Mouse (Mus musculus) layer of hippocampus, adult 8-10 months (tissue): Measurements from ENCODE around the gene Srgap3. TPM values are rescaled to one million over a fixed set of nuclear protein-coding genes. Genes with fewer than 3 reads are reported as not detected.
"Not testable (repeated sequence)": the region's sequence is repeated elsewhere in the genome, so short reads cannot be mapped to it uniquely, and the experiment has no call there.

Experiments
- DNase-seq, 2 experiments: peaks; one replicate each; pipeline ENCODE4 v3.0.0; 2022; ENCODE audit warnings: low spot score in 2 of 2
- total RNA-seq, 4 experiments: library from RNA; stranded (reverse); gene quantifications; 2 replicates each; pipeline ENCODE4 v1.2.4; 2022

Srgap3 gene
- total RNA-seq, 4 experiments from 2014 or later = 230 to 304 (median 268) TPM

DNA sequence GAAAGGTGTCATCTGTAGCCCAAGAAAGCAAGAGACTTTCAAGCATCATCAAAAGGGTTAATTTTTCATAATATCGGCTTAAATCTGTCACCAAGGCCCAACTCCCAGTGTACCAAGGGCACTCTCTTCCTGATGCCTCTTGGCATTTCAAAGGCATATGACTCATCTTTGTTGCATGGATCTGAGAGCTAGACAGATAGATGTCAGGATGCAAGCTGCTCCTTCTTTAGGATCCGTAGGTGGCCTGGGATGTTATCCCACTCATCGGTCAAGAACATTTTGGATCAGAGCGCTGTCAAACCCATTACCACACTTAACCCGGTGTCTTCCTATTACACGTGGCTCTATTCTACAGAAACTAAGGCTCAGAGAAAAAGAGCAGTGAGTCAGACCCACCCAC lies 192.1 kb downstream of the Srgap3 start:
- DNase-seq = no peak

GRCm38 (mm10) chr6:112752517-112752916 lies 194.5 kb downstream of the Srgap3 start:
- DNase-seq = no peak

DNA sequence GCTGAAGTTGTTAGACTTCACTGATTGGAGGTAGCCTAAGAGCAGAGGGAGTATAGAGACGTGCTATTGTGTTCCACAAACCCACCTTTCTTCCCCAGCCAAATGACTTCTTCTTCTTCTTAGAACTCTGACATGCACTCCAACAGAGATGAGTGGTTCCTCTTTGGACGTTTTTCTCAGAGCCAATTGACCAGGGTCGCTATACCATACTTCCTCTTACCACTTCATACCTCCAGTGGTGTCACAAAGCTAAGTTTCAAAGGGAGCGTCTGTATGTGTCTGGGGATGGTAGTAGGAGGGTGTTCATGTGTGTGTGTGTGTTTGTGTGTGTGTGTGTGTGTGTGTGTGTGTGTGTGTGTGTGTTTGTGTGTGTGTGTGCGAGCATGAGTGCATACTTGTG lies 195.1 kb downstream of the Srgap3 start:
- no peak for DNase-seq

GRCm38 (mm10) chr6:112742297-112742696 lies 204.8 kb downstream of the Srgap3 start:
- no peak for DNase-seq

DNA sequence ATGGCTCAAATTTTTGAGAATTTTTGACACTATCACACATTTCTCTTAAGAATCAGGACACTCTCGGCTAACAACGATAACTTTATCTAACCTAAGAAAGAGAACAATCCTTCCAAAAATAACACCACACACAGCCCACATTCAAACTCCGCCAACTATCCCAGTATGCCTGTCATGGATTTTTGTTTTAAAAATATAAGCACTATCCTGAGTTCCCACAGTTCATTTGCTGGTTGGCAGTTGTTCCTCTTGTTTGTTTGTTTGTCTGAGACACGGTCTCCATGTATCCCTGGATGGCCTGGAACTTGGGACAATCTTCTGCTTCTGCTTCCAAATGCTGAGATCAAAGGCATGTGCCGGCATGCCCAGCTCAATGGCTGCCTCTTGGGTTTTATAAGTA lies 205.3 kb downstream of the Srgap3 start:
- DNase-seq = no peak

DNA sequence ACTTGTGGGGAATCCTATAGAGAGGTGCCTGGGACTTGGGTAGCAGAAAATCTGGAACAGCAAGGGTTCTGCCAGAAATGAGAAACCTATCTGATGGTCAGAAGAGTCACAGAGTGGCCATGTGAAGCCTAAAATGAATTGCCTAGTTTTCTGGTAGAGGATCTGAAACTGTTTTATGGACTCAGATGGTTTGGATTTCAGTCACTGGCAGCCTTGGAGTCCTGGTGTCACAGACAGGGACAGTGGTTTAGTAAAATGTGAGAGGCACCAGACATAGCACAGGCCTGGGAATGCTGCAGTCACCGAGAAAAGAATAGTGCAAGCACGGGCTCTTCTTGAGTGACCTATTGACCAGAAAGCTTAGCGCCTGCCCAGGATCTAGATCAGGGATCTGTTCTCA lies 207.4 kb downstream of the Srgap3 start:
- no peak for DNase-seq

GRCm38 (mm10) chr6:112738924-112739323 lies 208.1 kb downstream of the Srgap3 start:
- peak; percentile 53 to 59 for DNase-seq

GRCm38 (mm10) chr6:112736471-112736870 lies 210.6 kb downstream of the Srgap3 start:
- DNase-seq = no peak

- no peak for DNase-seq
Measured at GRCm38 (mm10) chr6:112735054-112735453, 212.0 kb downstream of the Srgap3 start.

DNA sequence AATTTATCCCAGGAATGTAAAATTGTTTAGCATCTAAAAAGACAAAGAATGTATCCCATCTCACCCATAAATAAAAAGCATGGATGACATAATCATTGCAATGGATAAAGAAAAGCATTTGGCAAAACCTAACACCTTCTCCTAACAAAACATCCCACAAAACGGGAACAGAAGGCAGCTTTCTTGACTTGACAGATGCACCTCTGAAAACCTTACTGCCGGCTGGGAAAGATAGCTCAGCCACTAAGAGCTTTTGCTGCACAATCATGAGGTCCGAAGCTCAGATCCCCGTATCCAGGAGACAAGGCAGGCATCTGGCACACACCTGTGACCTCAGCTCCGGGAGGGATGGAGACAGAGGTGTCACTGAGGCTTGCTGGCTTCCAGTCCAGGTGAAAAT lies 213.1 kb downstream of the Srgap3 start:
- no peak for DNase-seq

DNA sequence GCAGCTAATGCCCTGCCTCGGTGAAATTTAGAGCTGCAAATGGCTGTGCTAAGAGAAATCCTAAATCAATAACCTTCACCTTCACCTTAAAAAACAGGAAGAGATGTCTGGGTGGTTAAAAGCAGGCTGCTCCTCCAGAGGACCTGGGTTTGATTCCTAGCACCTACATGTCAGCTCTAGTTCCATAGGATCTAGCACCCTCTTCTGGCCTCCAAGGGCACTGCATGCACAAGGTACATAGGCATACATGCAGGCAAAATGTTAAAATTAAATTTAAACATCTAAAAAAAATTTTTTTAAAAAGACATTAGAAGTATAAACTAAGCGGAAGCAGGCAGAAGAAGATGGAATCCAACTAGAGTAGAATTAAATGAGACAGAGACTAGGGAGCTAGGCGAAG lies 214.6 kb downstream of the Srgap3 start:
- no peak for DNase-seq

DNA sequence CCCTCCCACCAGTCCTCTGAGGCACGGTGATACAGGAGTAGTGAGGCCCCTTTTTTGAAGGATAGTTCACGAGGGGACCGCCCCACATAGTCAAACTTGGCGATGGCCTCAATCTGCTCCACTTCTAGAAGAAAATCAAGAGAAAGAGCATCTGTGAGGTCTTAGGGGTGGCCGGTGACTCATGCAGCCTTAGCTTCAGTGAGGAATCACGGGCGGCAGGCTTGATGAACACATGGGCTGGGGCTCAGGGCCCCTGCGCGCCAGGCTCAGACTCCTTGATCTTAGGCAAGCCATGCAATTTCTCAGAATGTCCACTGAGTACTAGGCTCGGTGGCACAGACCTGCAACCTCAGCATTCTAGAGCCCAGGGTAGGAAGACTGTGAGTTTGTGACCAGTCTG lies 215.7 kb downstream of the Srgap3 start:
- DNase-seq = no peak

DNA sequence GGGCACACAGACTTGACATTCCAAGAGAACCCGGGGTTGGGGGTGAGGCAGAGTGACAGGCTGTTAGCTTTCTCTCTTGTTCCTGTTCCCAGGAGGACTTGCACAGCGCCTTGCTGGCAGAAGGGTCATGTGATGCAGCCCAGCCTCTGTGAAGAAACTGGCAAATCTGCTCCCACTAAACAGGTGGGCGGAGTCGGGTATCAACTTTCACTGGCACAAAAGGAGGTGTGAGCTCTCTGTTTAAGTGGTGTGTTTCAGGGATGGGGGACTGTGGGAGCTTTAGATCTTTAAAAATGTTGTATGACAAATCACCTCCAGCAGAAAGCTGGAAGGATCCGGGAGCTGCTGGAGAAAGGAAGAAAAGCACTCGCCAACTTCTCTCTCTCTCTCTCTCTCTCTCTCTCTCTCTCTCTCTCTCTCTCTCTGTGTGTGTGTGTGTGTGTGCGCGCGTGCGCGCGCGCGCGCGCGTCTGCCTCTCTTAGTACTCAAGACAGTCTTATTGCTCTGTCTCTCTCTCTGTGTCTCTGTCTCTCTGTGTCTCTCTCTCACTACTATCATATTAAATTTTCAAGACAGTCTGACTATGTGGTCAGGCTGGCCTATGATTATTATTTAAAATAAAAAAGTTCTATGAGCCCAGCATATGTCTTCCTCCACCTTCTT lies 218.2 kb downstream of the Srgap3 start:
- DNase-seq = peak; percentile 73 to 78

DNA sequence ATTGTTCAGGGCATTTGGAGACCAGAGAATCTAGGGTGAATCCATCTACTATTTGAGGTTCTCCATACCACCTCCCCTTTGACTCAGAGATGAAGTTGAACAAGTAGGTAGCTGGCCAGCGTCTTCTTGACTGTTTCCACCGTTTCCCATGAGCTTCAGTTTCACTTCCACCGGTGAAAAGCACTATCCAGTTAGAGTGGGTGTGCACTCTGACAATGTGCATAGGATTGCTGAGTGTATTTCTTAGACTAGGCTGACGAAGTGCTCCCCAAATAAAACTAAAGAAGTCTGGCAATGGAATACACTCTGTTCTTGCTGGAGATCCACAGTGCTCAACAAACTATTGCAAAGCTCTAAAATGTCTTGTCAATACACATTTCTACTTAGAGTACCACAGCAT lies 221.6 kb downstream of the Srgap3 start:
- DNase-seq = no peak

DNA sequence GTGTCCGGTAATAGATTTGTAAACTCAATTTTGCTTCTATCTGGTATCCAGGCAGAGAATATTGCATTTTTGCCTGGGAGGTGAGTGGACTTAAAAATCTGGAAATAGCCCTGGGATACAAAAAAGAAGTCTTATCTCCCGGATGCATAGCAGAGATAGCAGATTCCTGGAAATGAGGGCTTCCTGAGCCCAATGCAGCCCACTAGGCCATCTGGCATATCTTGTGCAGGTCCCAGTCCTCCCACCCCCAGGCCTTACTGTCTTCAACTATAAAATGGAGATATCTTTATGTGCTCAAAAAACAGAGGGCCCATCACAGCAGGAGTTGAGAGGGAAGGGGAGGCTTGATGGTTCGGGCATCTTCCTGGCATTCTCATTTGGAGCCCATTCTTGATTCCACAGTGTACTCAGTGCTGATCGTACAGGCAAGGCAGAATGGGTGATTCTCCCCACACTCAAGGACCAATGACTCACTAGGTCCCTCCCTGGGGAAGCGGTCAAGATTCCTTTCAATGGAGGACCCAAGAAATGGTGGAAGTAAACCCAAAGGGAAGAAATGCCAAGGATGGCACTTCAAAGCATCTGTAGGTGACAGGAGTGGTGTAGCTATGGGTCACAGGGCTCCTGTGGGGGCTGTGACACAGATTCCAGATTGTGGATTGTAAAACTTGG lies 226.5 kb downstream of the Srgap3 start:
- no peak for DNase-seq

- DNase-seq = peak; percentile 66 to 67
Measured at GRCm38 (mm10) chr6:112719983-112720382, 227.1 kb downstream of the Srgap3 start.

DNA sequence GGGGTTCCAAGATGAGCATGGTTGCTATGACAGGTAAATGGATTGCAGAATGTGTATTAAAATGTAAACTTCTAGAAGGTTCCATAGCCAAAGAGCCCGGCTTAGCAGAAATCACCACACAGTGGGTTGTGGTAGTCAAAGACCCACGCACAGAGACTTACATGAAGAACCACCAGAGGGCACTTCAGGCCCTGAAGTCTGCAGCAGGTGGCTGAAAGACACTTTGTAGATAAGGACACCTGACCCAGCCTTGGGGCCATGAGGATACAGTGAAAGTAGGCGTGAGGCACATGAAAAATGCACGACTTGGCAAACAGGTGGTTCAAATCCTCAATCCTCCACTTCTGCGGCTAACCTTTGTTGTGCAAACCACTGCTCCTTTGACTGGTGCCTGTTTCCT lies 229.9 kb downstream of the Srgap3 start:
- no peak for DNase-seq

GRCm38 (mm10) chr6:112713951-112714350 lies 233.1 kb downstream of the Srgap3 start:
- DNase-seq = no peak

DNA sequence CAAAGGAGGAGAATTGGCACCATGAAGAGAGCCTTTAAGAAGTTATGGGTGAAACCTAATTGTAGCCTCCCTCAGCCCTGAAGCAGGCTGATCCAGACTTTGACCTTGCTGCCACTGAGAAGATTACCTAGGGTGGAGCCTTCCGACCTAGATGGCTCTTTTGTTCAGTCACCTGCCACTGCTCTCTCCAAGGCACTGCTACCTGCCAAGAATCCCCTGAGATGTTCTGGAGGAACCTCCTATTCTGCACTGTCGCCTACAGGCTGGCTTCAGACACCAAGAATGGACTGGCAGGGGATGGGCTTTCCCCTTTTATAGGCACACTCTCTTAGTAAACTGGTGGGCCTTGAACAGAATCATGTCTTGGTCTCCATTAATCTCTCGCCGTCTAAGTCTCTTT lies 244.8 kb downstream of the Srgap3 start:
- not testable (repeated sequence) for DNase-seq

GRCm38 (mm10) chr6:112700392-112700791 lies 246.7 kb downstream of the Srgap3 start:
- DNase-seq = peak in 1 of 2 experiments; percentile 64

DNA sequence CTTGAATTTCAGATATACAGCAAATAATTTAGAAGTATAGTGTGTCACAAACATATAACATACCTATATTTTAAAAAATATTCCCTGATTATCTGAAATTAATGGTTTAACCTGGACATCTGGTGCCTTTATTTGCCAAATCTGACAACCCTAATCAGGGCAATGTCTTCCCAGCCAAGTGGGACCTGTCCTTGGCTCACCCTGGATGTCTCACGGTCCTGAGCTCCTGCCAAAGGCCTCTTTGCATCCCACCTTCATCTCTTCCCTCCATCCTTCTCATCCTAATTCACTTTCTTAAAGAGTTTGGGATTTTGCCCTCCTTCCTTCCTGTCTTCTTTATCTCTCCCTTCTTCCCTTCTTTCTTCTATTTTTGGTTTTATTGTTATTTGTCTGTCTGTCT lies 248.0 kb downstream of the Srgap3 start:
- no peak for DNase-seq

DNA sequence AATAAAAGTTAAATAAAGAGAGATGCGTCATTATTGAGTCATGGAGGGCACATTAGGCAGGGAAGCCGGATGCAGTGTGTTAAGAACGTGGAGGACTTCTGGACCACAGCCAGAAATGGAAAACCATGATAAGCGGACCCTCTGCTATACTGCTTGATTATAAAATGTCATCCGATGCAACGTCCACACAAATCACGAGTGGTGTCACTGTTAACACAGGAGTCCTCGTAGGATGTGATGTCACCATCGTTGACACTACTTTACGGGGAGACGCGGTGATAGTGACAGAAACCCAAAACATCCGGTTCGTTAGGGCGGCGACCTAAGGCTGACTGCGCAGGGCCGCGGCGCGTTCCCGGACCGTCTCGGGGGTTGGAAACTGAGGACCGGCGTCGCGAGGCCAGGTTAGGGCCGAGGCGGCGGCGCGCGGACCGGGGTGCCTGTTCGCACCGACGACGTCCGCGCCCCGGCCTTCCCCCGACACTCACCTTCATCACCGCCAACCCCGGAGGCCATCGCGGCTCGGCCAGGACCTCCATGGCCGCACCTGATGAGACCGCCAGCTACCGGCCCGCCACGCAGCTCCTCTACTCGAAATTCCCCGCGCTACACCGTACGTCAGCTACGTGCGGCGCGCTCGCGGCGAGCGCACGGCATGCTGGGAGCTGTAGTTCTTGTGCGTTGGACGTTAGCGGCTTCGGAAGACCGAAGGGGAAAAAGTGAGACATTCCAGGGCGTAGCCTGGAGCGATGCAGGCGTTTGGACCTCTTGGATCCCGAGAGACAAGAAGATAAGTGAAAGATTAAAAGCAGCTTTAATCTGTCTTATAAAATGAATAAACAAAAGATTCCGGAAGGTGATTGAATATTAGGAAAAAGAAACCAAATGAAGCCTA lies 250.8 kb downstream of the Srgap3 start, which contains the start of gene Rad18:
Rad18 (minus strand) TSS at position 631 of the 895 bp plus-strand sequence.
- DNase-seq = peak; percentile 68 to 80
